Mouse (Mus musculus): ENCODE measurements around the gene Gm17324. TPM values are rescaled to one million over a fixed set of nuclear protein-coding genes. Genes with fewer than 3 reads are reported as not detected.
"Not testable (repeated sequence)": the region's sequence is repeated elsewhere in the genome, so short reads cannot be mapped to it uniquely, and the experiment has no call there.

The Gm17324 gene
- polyA plus RNA-seq, 1 experiment from 2014 or later, result 0.76 TPM

- H3K9ac ChIP-seq (replicated peaks), result peak overlapping the region; percentile 33
- not testable (repeated sequence) for H3K27ac ChIP-seq (replicated peaks); H3K27me3 ChIP-seq; H3K9me3 ChIP-seq; ATAC-seq (replicated peaks)
- peak overlapping the region; percentile 95 for H3K4me3 ChIP-seq
- WGBS, result 24% methylated on average over 8 of the region's 8 CpGs
- H3K4me1 ChIP-seq, result peaks cover 42% of the 10 kb centered on the region
- H3K4me2 ChIP-seq (replicated peaks), result peak overlapping the region; percentile 68
- peaks cover 44% of the 10 kb centered on the region for H3K36me3 ChIP-seq
Measured at GRCm38 (mm10) chr9:78479308-78479707, 30.7 kb upstream of the Gm17324 start.

- WGBS, result 42% methylated on average over 1 of the region's 1 CpGs
- peaks cover 38% of the 10 kb centered on the region for H3K4me1 ChIP-seq
- not testable (repeated sequence) for ATAC-seq (replicated peaks); H3K9ac ChIP-seq (replicated peaks); H3K4me2 ChIP-seq (replicated peaks); H3K4me3 ChIP-seq; H3K9me3 ChIP-seq; H3K27me3 ChIP-seq
- H3K27ac ChIP-seq (replicated peaks), result peak overlapping the region; percentile 9; the same call in 1 of the 2 replicates
- H3K36me3 ChIP-seq, result peaks cover 56% of the 10 kb centered on the region
Measured at GRCm38 (mm10) chr9:78478009-78478605, 29.5 kb upstream of the Gm17324 start.

GRCm38 (mm10) chr9:78477021-78477551 is 28.5 kb upstream of the Gm17324 start:
- H3K4me2 ChIP-seq (replicated peaks), result no peak overlapping the region
- WGBS, result 6% methylated on average over 5 of the region's 5 CpGs
- H3K9me3 ChIP-seq, result no peaks in the 10 kb centered on the region
- no peaks in the 10 kb centered on the region for H3K27me3 ChIP-seq
- no peak overlapping the region for H3K4me3 ChIP-seq
- H3K27ac ChIP-seq (replicated peaks), result peak overlapping the region; percentile 20; the same call in 1 of the 2 replicates
- no peak overlapping the region for H3K9ac ChIP-seq (replicated peaks)
- no peak for ATAC-seq (replicated peaks)
- H3K36me3 ChIP-seq, result peaks cover 60% of the 10 kb centered on the region
- peaks cover 30% of the 10 kb centered on the region for H3K4me1 ChIP-seq

GRCm38 (mm10) chr9:78476531-78477020 is 28.0 kb upstream of the Gm17324 start:
- Histone ChIP-seq H3K27ac (replicated peaks) (0 out of 2 replicates have a peak overlapping the region, but pooled peaks have one; percentile 20), H3K4me1 (peaks cover 30% of the 10 kb centered on the region), H3K9ac (replicated peaks) (no peak overlapping the region), H3K27me3 (no peaks in the 10 kb centered on the region), H3K36me3 (peaks cover 60% of the 10 kb centered on the region), H3K4me2 (replicated peaks) (no peak overlapping the region), H3K4me3 (no peak overlapping the region), H3K9me3 (no peaks in the 10 kb centered on the region)
- ATAC-seq (replicated peaks), result no peak
- WGBS, result 13% methylated on average over 1 of the region's 1 CpGs

GRCm38 (mm10) chr9:78475873-78476272 is 27.3 kb upstream of the Gm17324 start:
- H3K27me3 ChIP-seq, result no peaks in the 10 kb centered on the region
- ATAC-seq (replicated peaks), result no peak
- H3K27ac ChIP-seq (replicated peaks), result no peak overlapping the region
- no peaks in the 10 kb centered on the region for H3K9me3 ChIP-seq
- H3K4me2 ChIP-seq (replicated peaks), result no peak overlapping the region
- H3K36me3 ChIP-seq, result peaks cover 62% of the 10 kb centered on the region
- WGBS, result 84% methylated on average over 4 of the region's 4 CpGs
- no peak overlapping the region for H3K4me3 ChIP-seq
- peaks cover 30% of the 10 kb centered on the region for H3K4me1 ChIP-seq
- H3K9ac ChIP-seq (replicated peaks), result no peak overlapping the region

- H3K9ac ChIP-seq (replicated peaks), result no peak overlapping the region
- H3K4me3 ChIP-seq, result no peak overlapping the region
- H3K4me1 ChIP-seq, result peaks cover 30% of the 10 kb centered on the region
- no peak overlapping the region for H3K4me2 ChIP-seq (replicated peaks)
- WGBS, result 98% methylated on average over 2 of the region's 2 CpGs
- H3K36me3 ChIP-seq, result peaks cover 67% of the 10 kb centered on the region
- H3K27ac ChIP-seq (replicated peaks), result no peak overlapping the region
- H3K27me3 ChIP-seq, result no peaks in the 10 kb centered on the region
- no peaks in the 10 kb centered on the region for H3K9me3 ChIP-seq
- ATAC-seq (replicated peaks), result no peak
Measured at GRCm38 (mm10) chr9:78475383-78475780, 26.8 kb upstream of the Gm17324 start.

GRCm38 (mm10) chr9:78474771-78475382 is 26.3 kb upstream of the Gm17324 start:
- Histone ChIP-seq H3K9ac (replicated peaks) (no peak overlapping the region), H3K4me3 (no peak overlapping the region), H3K9me3 (no peaks in the 10 kb centered on the region), H3K27me3 (no peaks in the 10 kb centered on the region), H3K36me3 (peaks cover 67% of the 10 kb centered on the region), H3K27ac (replicated peaks) (no peak overlapping the region), H3K4me1 (peaks cover 26% of the 10 kb centered on the region), H3K4me2 (replicated peaks) (no peak overlapping the region)
- ATAC-seq (replicated peaks), result no peak
- WGBS, result 85% methylated on average over 5 of the region's 5 CpGs

- Histone ChIP-seq H3K4me2 (replicated peaks) (no peak overlapping the region), H3K27me3 (no peaks in the 10 kb centered on the region), H3K4me1 (peaks cover 21% of the 10 kb centered on the region), H3K27ac (replicated peaks) (no peak overlapping the region), H3K9ac (replicated peaks) (no peak overlapping the region), H3K9me3 (no peaks in the 10 kb centered on the region), H3K4me3 (no peak overlapping the region), H3K36me3 (peaks cover 65% of the 10 kb centered on the region)
- WGBS, result 91% methylated on average over 2 of the region's 2 CpGs
- ATAC-seq (replicated peaks), result no peak
Measured at GRCm38 (mm10) chr9:78474270-78474669, 25.7 kb upstream of the Gm17324 start.

- Histone ChIP-seq H3K4me1 (peaks cover 14% of the 10 kb centered on the region), H3K27me3 (no peaks in the 10 kb centered on the region), H3K9me3 (no peaks in the 10 kb centered on the region), H3K9ac (replicated peaks) (no peak overlapping the region), H3K4me3 (no peak overlapping the region), H3K4me2 (replicated peaks) (no peak overlapping the region), H3K36me3 (peaks cover 66% of the 10 kb centered on the region), H3K27ac (replicated peaks) (0 out of 2 replicates have a peak overlapping the region, but pooled peaks have one; percentile 15)
- 78% methylated on average over 8 of the region's 8 CpGs for WGBS
- no peak for ATAC-seq (replicated peaks)
Measured at GRCm38 (mm10) chr9:78473588-78473987, 25.0 kb upstream of the Gm17324 start.

GRCm38 (mm10) chr9:78465725-78466124 is 17.1 kb upstream of the Gm17324 start:
- 96% methylated on average over 3 of the region's 3 CpGs for WGBS
- no peaks in the 10 kb centered on the region for H3K27me3 ChIP-seq
- H3K9me3 ChIP-seq, result no peaks in the 10 kb centered on the region
- peaks cover 72% of the 10 kb centered on the region for H3K36me3 ChIP-seq
- H3K4me2 ChIP-seq (replicated peaks), result no peak overlapping the region
- ATAC-seq (replicated peaks), result no peak
- no peaks in the 10 kb centered on the region for H3K4me1 ChIP-seq
- H3K9ac ChIP-seq (replicated peaks), result no peak overlapping the region
- H3K4me3 ChIP-seq, result no peak overlapping the region
- no peak overlapping the region for H3K27ac ChIP-seq (replicated peaks)

- ATAC-seq (replicated peaks), result no peak
- Histone ChIP-seq H3K36me3 (peaks cover 70% of the 10 kb centered on the region), H3K4me1 (no peaks in the 10 kb centered on the region), H3K27ac (replicated peaks) (no peak overlapping the region), H3K9ac (replicated peaks) (no peak overlapping the region), H3K9me3 (no peaks in the 10 kb centered on the region), H3K27me3 (no peaks in the 10 kb centered on the region), H3K4me3 (no peak overlapping the region), H3K4me2 (replicated peaks) (no peak overlapping the region)
- WGBS, result 93% methylated on average over 4 of the region's 4 CpGs
Measured at GRCm38 (mm10) chr9:78463337-78463736, 14.8 kb upstream of the Gm17324 start.

- no peak for ATAC-seq (replicated peaks)
- Histone ChIP-seq H3K27ac (replicated peaks) (no peak overlapping the region), H3K36me3 (peaks cover 57% of the 10 kb centered on the region), H3K4me1 (no peaks in the 10 kb centered on the region), H3K4me2 (replicated peaks) (no peak overlapping the region), H3K9me3 (no peaks in the 10 kb centered on the region), H3K4me3 (no peak overlapping the region), H3K9ac (replicated peaks) (no peak overlapping the region), H3K27me3 (no peaks in the 10 kb centered on the region)
- WGBS, result 85% methylated on average over 8 of the region's 8 CpGs
Measured at GRCm38 (mm10) chr9:78457026-78457425, 8.4 kb upstream of the Gm17324 start.

Data from forebrain, embryonic 15.5 days (tissue).